Mouse (Mus musculus) intestine, postnatal 0 days (tissue): ENCODE data around the gene Ptpn4. TPM values are rescaled to one million over a fixed set of nuclear protein-coding genes. Genes with fewer than 3 reads are reported as not detected.

Experiments
- ATAC-seq: fragments of 200-750 bp; cut with Nextera tagmentation; 2 replicates; pipeline ENCODE4 v1.8.0; 2017; ENCODE audit warnings: mild to moderate bottlenecking, moderate TSS enrichment, moderate library complexity
- H3K27ac ChIP-seq: fragments of 300-500 bp; sonication (generic); 2 replicates; pipeline ENCODE4 v1.5.1; 2014; ENCODE audit warnings: mild to moderate bottlenecking, low read depth, low read length, moderate library complexity
- H3K27me3 ChIP-seq: fragments of 300-500 bp; sonication (generic); replicated peaks from 2 replicates; pipeline ENCODE4 v1.6.1; 2014; ENCODE audit warnings: low read length, mixed read lengths; ENCODE audit not compliant: control insufficient read depth, insufficient read depth
- H3K36me3 ChIP-seq: fragments of 300-500 bp; sonication (generic); 2 replicates; pipeline ENCODE4 v1.6.1; 2014; ENCODE audit warnings: mild to moderate bottlenecking, moderate library complexity; ENCODE audit not compliant: control insufficient read depth, insufficient read depth
- H3K4me1 ChIP-seq: fragments of 300-500 bp; sonication (generic); replicated peaks from 2 replicates; pipeline ENCODE4 v1.6.1; 2014; ENCODE audit warnings: antibody characterized with exemption, low read length, mixed read lengths; ENCODE audit not compliant: control insufficient read depth, insufficient read depth
- H3K4me2 ChIP-seq: fragments of 300-500 bp; sonication (generic); replicated peaks from 2 replicates; pipeline ENCODE4 v1.6.1; 2014; ENCODE audit warnings: low read depth, mild to moderate bottlenecking, moderate library complexity
- H3K4me3 ChIP-seq: fragments of 300-500 bp; sonication (generic); 2 replicates; pipeline ENCODE4 v1.5.1; 2014; ENCODE audit warnings: low read depth, low read length
- H3K9ac ChIP-seq: fragments of 300-500 bp; sonication (generic); 2 replicates; pipeline ENCODE4 v1.6.1; 2014; ENCODE audit warnings: mild to moderate bottlenecking, low read depth, low read length
- H3K9me3 ChIP-seq: fragments of 300-500 bp; sonication (generic); 2 replicates; pipeline ENCODE4 v1.6.1; 2016; ENCODE audit warnings: mixed run types; ENCODE audit not compliant: control insufficient read depth
- CTCF ChIP-seq: sonication (generic); IDR thresholded peaks from 2 replicates; pipeline ENCODE4 v1.5.1; 2016; ENCODE audit warnings: low read depth, mild to moderate bottlenecking, control low read depth, antibody characterized with exemption, moderate library complexity
- WGBS: fragments of 180-500 bp; shearing (Covaris S2); extraction: QIAGEN DNeasy Blood & Tissue Kit; methylation state at CpG from one replicate; pipeline ENCODE4 v1.1.7; 2014; 5-methylcytosine and 5-hydroxymethylcytosine counted together
- polyA plus RNA-seq: library from polyadenylated mRNA; unstranded; fragments of >200 nt; fragmentation: Nextera tagmentation; extraction: Ambion mirVana; gene quantifications from 2 replicates; pipeline ENCODE4 v1.2.1, GENCODE M21; 2015

Gene Ptpn4
- polyA plus RNA-seq, 1 experiment from 2014 or later, result 2.4 TPM

DNA sequence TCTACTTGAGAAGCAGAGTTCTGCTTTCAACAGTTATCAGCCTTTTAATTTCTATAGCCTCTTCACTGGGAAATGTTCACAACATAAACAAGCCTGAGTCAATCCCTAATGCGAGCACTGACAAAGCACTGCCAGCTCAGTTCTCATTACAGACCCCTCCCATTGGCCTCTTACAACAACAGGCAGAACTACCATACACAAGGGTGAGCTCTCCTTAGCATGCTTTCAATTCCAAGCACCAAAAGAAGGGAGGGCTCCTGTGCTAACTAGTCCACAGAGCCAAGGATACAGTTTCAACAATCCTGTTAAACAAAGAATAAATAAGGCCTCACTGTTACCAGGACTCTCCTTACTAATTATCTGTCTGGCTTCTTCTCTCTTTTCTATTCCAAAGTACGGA is 213.0 kb downstream of the Ptpn4 start:
- TF ChIP-seq CTCF, result no peak
- no peak for ATAC-seq
- H3K9ac ChIP-seq, result no peak overlapping the region
- 53% methylated on average over 2 of the region's 2 CpGs for WGBS
- peaks cover 3% of the 10 kb centered on the region for H3K36me3 ChIP-seq
- H3K9me3 ChIP-seq, result no peaks in the 10 kb centered on the region
- no peak overlapping the region for H3K4me3 ChIP-seq
- no peak overlapping the region for H3K27ac ChIP-seq
- no peak overlapping the region for H3K4me2 ChIP-seq
- H3K27me3 ChIP-seq, result no peaks in the 10 kb centered on the region
- no peaks in the 10 kb centered on the region for H3K4me1 ChIP-seq

DNA sequence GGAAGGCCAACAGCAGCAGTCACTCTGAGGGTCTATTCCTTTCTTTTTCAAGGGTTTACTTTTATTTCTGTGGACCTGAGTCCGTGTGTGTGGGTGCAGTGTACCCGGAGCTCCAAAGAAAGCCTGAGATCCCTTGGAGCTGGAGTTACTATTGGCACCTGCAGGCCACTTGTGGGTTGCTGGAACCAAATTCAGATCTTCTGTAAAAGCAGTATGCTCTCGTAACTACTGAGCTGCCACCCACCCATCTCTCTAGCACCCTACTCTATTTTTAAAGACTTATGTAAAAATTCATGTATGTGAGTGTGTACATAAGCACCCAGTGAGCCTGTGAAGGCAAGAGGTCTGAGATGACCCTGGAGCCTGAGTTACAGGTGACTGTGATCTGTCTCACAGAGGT is 232.0 kb downstream of the Ptpn4 start:
- TF ChIP-seq CTCF, result no peak
- Histone ChIP-seq H3K9me3 (no peaks in the 10 kb centered on the region), H3K4me2 (no peak overlapping the region), H3K4me3 (no peak overlapping the region), H3K36me3 (peaks cover 20% of the 10 kb centered on the region; the same call in 1 of the 2 replicates), H3K27me3 (no peaks in the 10 kb centered on the region), H3K27ac (no peak overlapping the region), H3K4me1 (no peaks in the 10 kb centered on the region), H3K9ac (no peak overlapping the region)
- no peak for ATAC-seq
- WGBS, result 87% methylated on average over 3 of the region's 3 CpGs

Other genes starting within 250 kb of the Ptpn4 start
- gene Epb41l5, start 188.6 kb downstream of the Ptpn4 start, polyA plus RNA-seq, result 14.3 and 17.5 TPM in 2 replicates
- 4.3 and 4.4 TPM in 2 replicates for gene Tmem177, start 75.6 kb upstream of the Ptpn4 start, polyA plus RNA-seq
- gene Cfap221, start 159.6 kb upstream of the Ptpn4 start, polyA plus RNA-seq, result 0.09 TPM in 1 of 2 replicates, not detected in the other
- gene Sctr, start 169.3 kb upstream of the Ptpn4 start, polyA plus RNA-seq, result 0.98 and 0.99 TPM in 2 replicates
- 593 and 673 TPM in 2 replicates for gene Tmem37, start 236.5 kb upstream of the Ptpn4 start, polyA plus RNA-seq